Mouse (Mus musculus) stomach, postnatal 0 days (tissue): ENCODE measurements around the gene Prc1. TPM values are rescaled to one million over a fixed set of nuclear protein-coding genes. Genes with fewer than 3 reads are reported as not detected.
A peak's percentile ranks its signal among the peaks of the same experiment; 100 is the strongest.

Experiments
- ATAC-seq: fragments of 200-750 bp; cut with Nextera tagmentation; 2 replicates; pipeline ENCODE4 v1.8.0; 2017; ENCODE audit not compliant: low FRiP score, low TSS enrichment
- DNase-seq: peaks from one replicate; pipeline ENCODE4 v3.0.0-alpha.2; 2016; ENCODE audit warnings: low spot score
- H3K27ac ChIP-seq: fragments of 300-500 bp; sonication (generic); replicated peaks from 2 replicates; pipeline ENCODE4 v1.5.1; 2014; ENCODE audit warnings: mild to moderate bottlenecking, control low read depth
- H3K27me3 ChIP-seq: fragments of 300-500 bp; sonication (generic); 2 replicates; pipeline ENCODE4 v1.6.1; 2014; ENCODE audit warnings: low read length; ENCODE audit not compliant: control insufficient read depth, insufficient read depth
- H3K36me3 ChIP-seq: fragments of 300-500 bp; sonication (generic); 2 replicates; pipeline ENCODE4 v1.6.1; 2014; ENCODE audit warnings: low read length, mixed read lengths; ENCODE audit not compliant: control insufficient read depth, insufficient read depth
- H3K4me1 ChIP-seq: fragments of 300-500 bp; sonication (generic); replicated peaks from 2 replicates; pipeline ENCODE4 v1.6.1; 2014; ENCODE audit warnings: antibody characterized with exemption; ENCODE audit not compliant: control insufficient read depth, insufficient read depth
- H3K4me2 ChIP-seq: fragments of 300-500 bp; sonication (generic); replicated peaks from 2 replicates; pipeline ENCODE4 v1.6.1; 2014; ENCODE audit warnings: low read depth, mild to moderate bottlenecking, control low read depth, moderate library complexity
- H3K4me3 ChIP-seq: fragments of 300-500 bp; sonication (generic); 2 replicates; pipeline ENCODE4 v1.5.1; 2014; ENCODE audit warnings: low read depth, low read length, control low read depth
- H3K9ac ChIP-seq: fragments of 300-500 bp; sonication (generic); 2 replicates; pipeline ENCODE4 v1.6.1; 2014; ENCODE audit warnings: mild to moderate bottlenecking, low read length, control low read depth, mixed read lengths
- H3K9me3 ChIP-seq: fragments of 300-500 bp; sonication (generic); 2 replicates; pipeline ENCODE4 v1.6.1; 2016; ENCODE audit warnings: low read length; ENCODE audit not compliant: control insufficient read depth
- CTCF ChIP-seq: IDR thresholded peaks from 2 replicates; pipeline ENCODE4 v1.5.1; 2016; ENCODE audit warnings: antibody characterized with exemption, low read depth, mild to moderate bottlenecking, moderate library complexity
- EP300 ChIP-seq: optimal IDR thresholded peaks from 2 replicates; pipeline ENCODE3; 2016; ENCODE audit warnings: antibody characterized with exemption
- WGBS: fragments of 180-500 bp; shearing (Covaris S2); extraction: QIAGEN DNeasy Blood & Tissue Kit; methylation state at CpG from one replicate; pipeline ENCODE4 v1.1.7; 2014; 5-methylcytosine and 5-hydroxymethylcytosine counted together
- polyA plus RNA-seq: library from polyadenylated mRNA; unstranded; fragments of >200 nt; fragmentation: Nextera tagmentation; extraction: Ambion mirVana; gene quantifications from 2 replicates; pipeline ENCODE4 v1.2.1, GENCODE M21; 2015

Prc1 gene
- polyA plus RNA-seq, 1 experiment from 2014 or later = 38.0 TPM

DNA sequence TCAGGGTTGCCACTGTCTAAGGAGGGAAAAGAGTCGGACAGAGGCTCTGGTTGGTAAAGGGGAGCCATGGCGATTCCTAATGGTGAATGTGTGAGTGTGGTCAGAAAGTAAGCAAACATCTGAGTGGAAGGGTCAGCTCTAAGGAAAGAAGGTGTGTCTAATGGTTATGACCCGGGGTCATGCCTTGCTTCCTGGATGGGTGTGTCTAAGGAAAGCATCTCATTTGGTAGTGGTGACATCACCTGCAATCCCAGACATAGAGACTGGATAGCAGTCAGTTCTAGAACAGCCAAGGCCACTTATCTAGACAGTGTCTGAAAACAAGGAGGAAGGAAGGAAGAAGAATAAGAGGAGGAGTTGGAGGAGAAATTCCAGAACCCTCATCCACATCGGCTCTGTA lies 40.6 kb downstream of the Prc1 start:
- Histone ChIP-seq H3K4me3 (no peak overlapping the region), H3K36me3 (peaks cover 56% of the 10 kb centered on the region), H3K4me1 (peaks cover 7% of the 10 kb centered on the region; the same call in 1 of the 2 replicates), H3K27ac (no peak overlapping the region), H3K27me3 (no peaks in the 10 kb centered on the region), H3K4me2 (no peak overlapping the region), H3K9me3 (no peaks in the 10 kb centered on the region), H3K9ac (no peak overlapping the region)
- DNase-seq (no peak), ATAC-seq (peak; percentile 66)
- no peak for TF ChIP-seq EP300
- TF ChIP-seq CTCF = no peak
- 75% methylated on average over 4 of the region's 4 CpGs for WGBS

DNA sequence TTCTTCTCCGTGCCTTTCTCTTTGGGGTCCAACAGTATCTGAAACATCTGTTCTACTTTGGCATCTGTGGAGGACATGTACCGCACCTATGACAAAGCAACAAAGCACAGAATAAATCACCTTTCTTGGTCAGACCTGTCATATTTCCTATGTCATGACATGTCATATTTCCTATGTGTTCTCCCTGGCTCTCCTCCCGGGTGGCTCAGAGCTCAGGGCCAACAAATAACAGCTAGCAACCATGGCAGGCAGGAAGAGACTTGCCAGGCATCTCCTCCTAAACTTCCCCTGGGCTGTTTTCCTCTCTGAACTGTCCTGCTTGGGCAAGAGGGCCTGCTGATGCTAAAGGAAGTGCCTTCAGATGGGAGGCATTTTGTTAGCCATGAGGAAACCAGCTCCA lies 42.7 kb downstream of the Prc1 start:
- WGBS = 76% methylated on average over 3 of the region's 3 CpGs
- H3K9ac ChIP-seq = no peak overlapping the region
- ATAC-seq (no peak), DNase-seq (no peak)
- H3K36me3 ChIP-seq = peaks cover 39% of the 10 kb centered on the region
- no peaks in the 10 kb centered on the region for H3K27me3 ChIP-seq
- H3K4me3 ChIP-seq = no peak overlapping the region
- 0 out of 2 replicates have a peak overlapping the region, but pooled peaks have one; percentile 8 for H3K27ac ChIP-seq
- H3K4me2 ChIP-seq = no peak overlapping the region
- H3K9me3 ChIP-seq = no peaks in the 10 kb centered on the region
- H3K4me1 ChIP-seq = peaks cover 7% of the 10 kb centered on the region; the same call in 1 of the 2 replicates
- TF ChIP-seq EP300 = no peak
- TF ChIP-seq CTCF = no peak

DNA sequence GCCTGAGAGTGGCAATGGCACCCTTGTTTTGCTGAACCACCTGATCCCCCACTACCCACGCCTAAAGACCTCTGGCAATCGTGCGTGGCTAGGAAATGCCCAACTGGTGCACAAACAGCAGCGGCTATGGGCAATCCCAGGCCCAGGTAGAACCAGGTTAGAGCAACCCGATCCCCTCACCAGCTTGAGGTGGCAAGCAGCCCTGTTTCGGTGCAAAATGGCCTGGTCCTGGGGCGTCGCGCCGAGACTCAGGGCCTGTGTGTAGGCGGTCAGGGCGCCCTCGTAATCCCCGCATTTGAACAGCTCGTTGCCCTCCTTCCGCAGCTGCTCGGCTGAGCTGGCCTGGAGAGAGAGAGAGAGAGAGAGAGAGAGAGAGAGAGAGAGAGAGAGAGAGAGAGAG lies 45.1 kb downstream of the Prc1 start:
- DNase-seq (peak; percentile 53), ATAC-seq (no peak)
- 8% methylated on average over 17 of the region's 17 CpGs for WGBS
- H3K4me3 ChIP-seq = peak overlapping the region; percentile 59
- H3K4me2 ChIP-seq = peak overlapping the region; percentile 79
- TF ChIP-seq EP300 = no peak
- no peak for TF ChIP-seq CTCF
- H3K27ac ChIP-seq = peak overlapping the region; percentile 69
- H3K36me3 ChIP-seq = peaks cover 21% of the 10 kb centered on the region
- no peaks in the 10 kb centered on the region for H3K27me3 ChIP-seq
- H3K9me3 ChIP-seq = no peaks in the 10 kb centered on the region
- peaks cover 7% of the 10 kb centered on the region; the same call in 1 of the 2 replicates for H3K4me1 ChIP-seq
- peak overlapping the region; percentile 71 for H3K9ac ChIP-seq

- peaks cover 7% of the 10 kb centered on the region; the same call in 1 of the 2 replicates for H3K4me1 ChIP-seq
- DNase-seq (peak; percentile 99), ATAC-seq (peak; percentile 96)
- H3K27me3 ChIP-seq = no peaks in the 10 kb centered on the region
- peak overlapping the region; percentile 59 for H3K4me3 ChIP-seq
- under 1% methylated on average over 45 of the region's 45 CpGs for WGBS
- peak overlapping the region; percentile 79 for H3K4me2 ChIP-seq
- H3K9ac ChIP-seq = peak overlapping the region; percentile 71
- TF ChIP-seq CTCF = peak; percentile 89
- TF ChIP-seq EP300 = no peak
- H3K36me3 ChIP-seq = peaks cover 16% of the 10 kb centered on the region
- no peaks in the 10 kb centered on the region for H3K9me3 ChIP-seq
- peak overlapping the region; percentile 95 for H3K27ac ChIP-seq
Measured at GRCm38 (mm10) chr7:80339793-80340628, 45.8 kb downstream of the Prc1 start.

DNA sequence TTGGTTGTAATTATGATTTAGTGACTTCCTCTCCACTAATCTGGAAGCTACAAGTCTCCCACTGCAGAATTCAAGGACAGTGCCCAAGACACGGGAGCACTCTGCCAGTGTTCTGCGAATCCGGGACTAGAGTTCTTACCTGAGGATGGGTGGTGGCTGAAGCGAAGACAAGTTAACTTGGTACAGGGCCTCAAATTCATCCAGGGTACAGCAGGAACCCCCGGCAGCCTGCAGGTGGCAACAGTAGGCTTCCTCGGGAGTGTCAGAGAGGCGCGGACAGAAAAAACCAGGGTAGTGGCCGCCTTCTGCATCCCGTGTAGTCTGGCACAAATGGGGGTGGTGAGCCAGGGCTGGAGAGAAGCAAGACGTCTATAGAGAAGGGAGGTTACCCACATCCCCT lies 46.5 kb downstream of the Prc1 start, which contains the start of gene Unc45a:
Gene Unc45a, minus strand, starts transcription at position 213 of the 400 bp plus-strand sequence.
- Histone ChIP-seq H3K4me1 (peaks cover 7% of the 10 kb centered on the region; the same call in 1 of the 2 replicates), H3K4me2 (peak within 1 kb of the TSS; percentile 79), H3K4me3 (peak within 1 kb of the TSS; percentile 59), H3K27me3 (no peaks in the 10 kb centered on the region), H3K9me3 (no peaks in the 10 kb centered on the region), H3K27ac (peak within 1 kb of the TSS; percentile 95), H3K36me3 (peaks cover 9% of the 10 kb centered on the region; the same call in 1 of the 2 replicates), H3K9ac (peak within 1 kb of the TSS; percentile 71)
- ATAC-seq (peak; percentile 68), DNase-seq (peak; percentile 87)
- TF ChIP-seq CTCF (peak; percentile 87), EP300 (no peak)
- 3% methylated on average over 11 of the region's 11 CpGs for WGBS

DNA sequence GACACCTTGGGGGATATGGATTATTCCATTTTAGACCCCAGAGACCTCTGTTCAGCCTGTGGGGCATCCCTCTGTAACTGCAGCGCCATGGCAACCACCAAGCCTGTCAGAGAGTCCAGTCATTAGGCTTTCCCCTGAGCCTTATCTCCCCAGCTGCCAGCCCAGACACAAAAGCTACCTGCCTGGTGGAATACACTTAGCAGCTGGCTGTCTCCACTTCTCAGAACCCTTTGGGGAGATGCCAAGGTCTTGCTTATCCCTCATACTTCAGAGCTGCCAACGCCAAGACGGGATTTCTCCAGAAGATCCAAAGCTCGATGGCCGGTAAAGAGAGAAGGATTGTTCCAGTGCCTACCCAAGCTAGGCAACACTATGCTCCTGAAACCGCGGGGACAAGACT lies 47.5 kb downstream of the Prc1 start:
- no peak overlapping the region for H3K4me2 ChIP-seq
- ATAC-seq (no peak), DNase-seq (no peak)
- H3K4me3 ChIP-seq = no peak overlapping the region
- no peak overlapping the region for H3K27ac ChIP-seq
- H3K9me3 ChIP-seq = no peaks in the 10 kb centered on the region
- whole genome bisulfite sequencing = 73% methylated on average over 7 of the region's 7 CpGs
- no peaks in the 10 kb centered on the region for H3K27me3 ChIP-seq
- no peak for TF ChIP-seq EP300
- no peak for TF ChIP-seq CTCF
- peaks cover 7% of the 10 kb centered on the region; the same call in 1 of the 2 replicates for H3K4me1 ChIP-seq
- no peak overlapping the region for H3K9ac ChIP-seq
- no peaks in the 10 kb centered on the region for H3K36me3 ChIP-seq
